Mouse (Mus musculus) common myeloid progenitor, adult 5-6 weeks (primary cell): ENCODE measurements at regions not wholly inside any gene's neighbourhood (a gene's known extent, or its start where the extent isn't known, plus 50 kb on each side); places are given as distances from the start of the nearest gene placed in this dataset.

Source experiments
- ATAC-seq: replicated peaks from 2 replicates; pipeline ENCODE4 v1.8.0; 2016; ENCODE audit warnings: low read depth, mild to moderate bottlenecking, moderate TSS enrichment, inconsistent platforms; ENCODE audit not compliant: poor library complexity, severe bottlenecking

DNA sequence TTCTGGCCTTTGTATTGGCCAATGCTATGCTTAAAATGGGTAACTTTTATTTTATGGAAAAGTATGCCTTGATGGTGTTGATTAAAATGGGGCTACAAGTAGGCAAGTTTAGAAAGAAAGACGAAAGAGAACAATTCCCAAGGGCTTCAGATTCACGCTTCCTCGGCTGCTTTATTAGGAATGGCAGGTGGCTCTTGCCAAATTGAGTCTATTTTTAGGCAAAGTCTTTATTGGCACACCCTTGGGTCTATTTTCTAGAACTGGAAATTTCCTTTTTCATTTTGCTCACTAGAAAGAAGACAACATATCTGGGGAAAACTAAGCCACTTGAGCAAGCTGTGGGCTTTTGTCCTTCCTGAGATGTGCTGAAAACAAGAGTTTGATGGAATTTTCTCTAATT, 641.4 kb upstream of the Kdm8 start:
- no peak for ATAC-seq

DNA sequence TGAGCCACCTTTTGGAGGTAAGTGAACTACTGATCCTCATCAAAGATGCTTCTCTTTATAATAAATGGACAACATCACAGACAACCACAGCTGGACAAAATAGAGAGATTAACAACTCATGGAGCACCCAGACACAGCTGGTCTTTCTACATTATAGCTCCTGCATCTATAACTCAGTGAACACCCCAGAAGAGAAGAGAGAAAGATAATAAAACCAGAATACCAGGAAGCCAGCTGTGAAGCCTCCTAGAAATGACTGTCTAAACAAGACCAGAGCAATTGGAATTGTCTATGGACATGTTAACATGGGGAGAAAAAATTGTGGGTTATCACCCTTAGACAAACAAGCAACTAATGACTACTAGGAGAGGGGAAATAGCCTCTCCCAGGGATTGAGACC, 609.8 kb upstream of the Kdm8 start:
- no peak for ATAC-seq

- ATAC-seq, result no peak
Observed at GRCm38 (mm10) chr7:124836531-124836930, 607.9 kb upstream of the Kdm8 start.

DNA sequence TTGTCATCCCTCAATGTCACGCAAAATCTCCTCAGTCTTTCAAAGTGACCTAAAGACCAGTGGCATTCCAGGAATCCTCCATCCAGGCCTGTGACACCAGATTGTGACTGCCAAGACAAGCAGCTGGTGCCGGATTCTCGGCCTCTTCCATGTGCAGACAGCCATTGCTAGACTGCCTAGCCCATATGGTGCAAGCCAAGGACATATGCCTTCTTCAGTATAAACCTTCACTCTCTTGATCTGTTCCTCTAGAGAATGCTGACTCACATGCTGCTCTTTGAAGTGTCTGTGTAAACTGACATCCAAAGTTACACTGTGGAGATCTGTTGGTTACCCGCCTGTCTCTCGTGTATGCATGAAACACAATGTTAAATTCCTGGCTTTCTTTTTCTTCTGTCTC, 589.4 kb upstream of the Kdm8 start:
- no peak for ATAC-seq

GRCm38 (mm10) chr7:124857106-124857505, 587.4 kb upstream of the Kdm8 start:
- ATAC-seq, result no peak

- no peak for ATAC-seq
Observed at GRCm38 (mm10) chr7:124861397-124861796, 583.1 kb upstream of the Kdm8 start.

DNA sequence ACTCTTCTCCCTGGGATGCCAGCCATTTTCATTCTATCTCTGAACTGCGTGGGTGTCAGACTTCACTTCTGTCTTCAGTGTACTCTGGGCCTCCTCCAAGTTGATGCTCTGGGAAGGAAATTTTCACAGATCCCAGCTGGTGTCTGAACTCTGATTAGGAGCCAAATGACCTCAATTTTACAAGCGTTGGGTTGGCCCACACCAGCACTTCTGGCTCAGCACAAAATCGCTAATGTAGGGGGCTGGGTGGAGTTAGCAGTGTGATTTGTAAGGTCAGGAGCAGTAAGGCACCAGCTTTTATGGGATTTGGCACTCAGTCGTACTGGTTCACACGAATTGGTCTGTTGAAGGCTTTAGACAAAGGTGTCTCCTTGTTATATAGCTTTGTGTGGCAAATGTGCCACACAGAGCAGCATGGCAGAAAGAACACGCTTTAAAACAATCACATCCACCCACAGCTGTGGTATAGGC, 576.3 kb upstream of the Kdm8 start:
- ATAC-seq, result no peak

GRCm38 (mm10) chr7:124868621-124869020, 575.9 kb upstream of the Kdm8 start:
- ATAC-seq, result no peak

- ATAC-seq, result no peak
Observed at GRCm38 (mm10) chr7:124880771-124881170, 563.7 kb upstream of the Kdm8 start.

DNA sequence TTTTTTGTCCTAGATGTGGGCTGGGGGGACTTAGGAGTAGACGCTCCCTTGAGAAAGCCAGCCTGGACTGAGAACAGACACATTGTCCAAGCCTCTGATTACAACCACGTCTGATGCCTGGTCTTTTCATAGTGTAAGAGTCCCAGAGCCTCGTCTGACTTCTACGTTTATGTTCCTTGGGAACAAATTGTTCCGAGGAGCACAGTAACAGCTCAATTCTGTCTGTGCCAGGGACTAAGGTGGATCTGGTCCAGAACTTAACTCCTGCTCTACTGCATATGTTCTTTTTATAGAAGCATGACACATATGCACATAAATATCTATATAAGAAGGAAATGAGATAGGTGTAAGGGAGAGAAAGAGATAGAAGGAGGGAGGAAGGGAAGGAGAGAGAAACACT, 537.2 kb upstream of the Kdm8 start:
- no peak for ATAC-seq

DNA sequence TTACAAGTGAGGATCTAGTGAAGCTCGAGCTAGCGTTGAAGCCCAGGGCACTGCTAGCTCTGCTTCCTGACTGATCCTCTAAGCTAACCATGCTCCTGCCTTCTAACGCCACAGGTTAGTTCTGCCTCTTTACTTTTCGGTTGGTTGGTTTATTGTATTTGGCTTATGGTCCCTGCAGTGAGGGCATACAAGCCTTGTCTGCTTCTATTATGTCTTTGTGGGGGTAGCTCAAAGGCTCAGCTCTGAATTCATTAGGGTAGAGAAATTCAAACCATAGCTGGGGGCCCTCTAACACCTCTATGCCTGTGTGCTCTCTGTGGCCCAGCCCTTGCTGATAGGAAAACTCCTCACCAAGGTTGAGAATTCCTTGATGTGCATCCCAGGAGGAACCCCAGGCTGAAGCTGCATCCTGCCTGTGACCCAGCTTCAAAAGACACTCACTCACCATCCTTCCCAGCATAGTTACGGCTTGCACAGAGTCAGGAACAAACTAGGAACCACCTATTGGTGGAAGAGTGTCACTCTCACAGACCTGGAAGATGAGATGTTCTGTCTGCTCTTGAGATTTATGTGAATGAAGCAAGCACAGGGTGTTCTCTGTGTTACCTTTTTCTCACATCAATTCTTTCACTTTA, 536.7 kb upstream of the Kdm8 start:
- no peak for ATAC-seq

- ATAC-seq, result no peak
Observed at GRCm38 (mm10) chr7:124914061-124914460, 530.4 kb upstream of the Kdm8 start.

GRCm38 (mm10) chr7:124914479-124914878, 530.0 kb upstream of the Kdm8 start:
- no peak for ATAC-seq

DNA sequence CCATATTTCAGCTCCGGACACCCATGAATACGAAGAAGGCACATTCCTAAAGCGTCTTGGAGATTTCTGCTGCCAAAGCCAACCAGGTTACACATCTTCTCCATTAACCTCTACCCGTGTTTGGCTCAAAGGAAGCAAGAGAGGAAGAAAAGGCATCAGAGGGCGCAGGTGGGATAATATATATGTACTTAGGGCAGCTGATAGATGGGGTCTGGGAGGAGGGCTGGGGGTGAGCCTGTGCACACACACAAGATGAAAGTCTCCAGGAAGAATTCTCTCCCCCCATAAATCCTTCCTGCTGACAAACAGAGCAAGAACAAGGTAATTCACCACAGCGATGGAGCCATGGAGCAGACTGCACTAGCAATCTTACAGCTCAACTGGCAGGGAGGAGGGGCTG, 529.5 kb upstream of the Kdm8 start:
- ATAC-seq, result no peak

GRCm38 (mm10) chr7:124915637-124916036, 528.8 kb upstream of the Kdm8 start:
- ATAC-seq, result no peak

DNA sequence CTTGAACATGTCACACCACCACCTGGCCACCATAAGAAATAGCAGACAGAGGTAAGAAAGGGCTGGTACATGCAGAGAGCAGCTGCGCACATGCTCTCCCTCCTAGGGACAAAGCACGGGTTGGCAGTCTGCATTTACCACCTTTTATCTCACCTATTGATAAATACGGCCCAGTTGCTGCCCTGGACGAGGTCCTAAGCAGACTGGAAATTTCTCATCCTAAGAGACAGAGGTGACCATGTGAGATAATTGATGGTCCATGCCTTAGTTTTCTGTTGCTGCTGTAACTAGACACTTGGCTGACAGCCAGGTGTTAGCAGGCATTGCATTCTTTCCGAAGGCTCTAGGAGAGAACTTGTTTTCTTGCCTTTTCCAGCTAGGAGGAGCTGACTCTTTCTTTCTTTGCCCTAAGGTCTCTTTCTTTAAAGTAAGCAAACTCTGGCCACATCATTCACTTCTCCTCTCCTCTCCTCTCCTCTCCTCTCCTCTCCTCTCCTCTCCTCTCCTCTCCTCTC, 526.8 kb upstream of the Kdm8 start:
- ATAC-seq, result no peak

DNA sequence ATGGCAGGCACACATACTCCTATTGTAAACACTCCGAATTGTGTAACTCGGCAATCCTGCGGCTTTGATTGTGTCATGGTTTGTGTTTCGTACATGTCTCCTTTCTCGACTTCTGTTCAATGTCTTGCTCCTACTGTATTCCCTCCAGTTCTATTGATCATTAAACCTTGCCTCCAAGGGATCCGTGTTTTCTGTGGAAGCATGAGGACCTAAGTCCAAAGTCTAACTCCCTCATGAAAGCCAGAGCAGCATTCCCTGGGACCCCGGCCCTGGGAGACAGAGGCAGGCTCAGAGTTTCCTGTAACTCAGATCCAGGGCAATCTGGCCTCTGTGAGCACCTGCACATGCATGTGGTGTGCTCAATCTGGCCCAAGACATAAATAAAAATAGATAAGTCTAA, 521.7 kb upstream of the Kdm8 start:
- no peak for ATAC-seq

- no peak for ATAC-seq
Observed at GRCm38 (mm10) chr7:124933573-124933972, 510.9 kb upstream of the Kdm8 start.

GRCm38 (mm10) chr7:124939357-124939756, 505.1 kb upstream of the Kdm8 start:
- no peak for ATAC-seq

DNA sequence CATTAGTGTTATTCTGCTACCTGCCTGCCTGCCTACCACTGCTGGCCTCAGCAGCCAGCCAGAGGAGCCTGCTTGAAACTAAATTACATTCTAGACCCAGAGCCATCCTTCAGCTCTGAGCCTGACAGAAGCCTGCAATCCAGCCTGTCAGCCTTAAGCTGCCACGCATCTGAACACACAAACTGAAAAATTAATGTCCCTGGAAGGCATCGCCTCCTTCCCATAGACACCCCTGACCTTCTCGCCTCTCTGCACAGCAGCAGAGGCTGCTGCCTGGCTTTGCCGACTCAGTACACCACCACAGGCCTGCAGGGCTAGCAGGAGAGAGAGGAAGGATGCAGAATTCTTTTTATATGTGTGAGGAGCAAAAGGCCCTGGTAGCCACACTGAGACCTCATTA, 502.9 kb upstream of the Kdm8 start:
- ATAC-seq, result no peak

- ATAC-seq, result no peak
Observed at GRCm38 (mm10) chr7:124946424-124946823, 498.1 kb upstream of the Kdm8 start.

DNA sequence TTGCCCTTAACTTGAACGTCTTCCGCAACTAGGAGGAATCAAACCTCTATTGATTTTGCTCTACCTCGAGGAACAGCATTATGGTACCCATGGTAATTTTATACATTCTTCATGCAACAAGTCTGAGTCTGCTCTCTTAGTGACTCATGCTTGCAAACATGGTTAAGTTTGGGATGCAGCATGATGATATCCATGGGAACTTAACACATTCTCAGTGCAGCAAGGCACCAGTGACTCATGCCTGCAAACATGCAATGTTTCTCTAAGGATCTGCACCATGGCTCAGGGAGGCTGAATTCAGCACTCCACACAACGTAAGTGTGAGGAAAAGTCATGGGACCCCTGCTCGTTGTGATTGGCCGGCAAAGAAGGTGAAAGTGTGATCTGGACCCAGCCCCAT, 487.1 kb upstream of the Kdm8 start:
- no peak for ATAC-seq
